Comparison of ENCODE assay signal across 17 mouse cellular contexts in genomic region chr10:69731341-69731740, GRCm38 (mm10).
DNase-seq lines count a peak whose midpoint lies in the region; ATAC-seq lines count a peak whose summit lies in the region.
"Had no signal": no experiment of that assay in that cellular context is flagged by ENCODE, and none has a peak within 500 bp of the region (broad histone marks: within the 10 kb centered on the region; RNA-seq: fewer than 3 reads in every experiment).

No protein-coding gene starts in this region.

- peaks cover 36% of the 10 kb centered on the region for H3K4me1 ChIP-seq in forebrain, embryonic 15.5 days
- peaks cover 13% of the 10 kb centered on the region for H3K4me1 ChIP-seq in forebrain, embryonic 12.5 days
- H3K4me1 ChIP-seq in midbrain, embryonic 13.5 days (replicated peaks), result peaks cover 32% of the 10 kb centered on the region
- peaks cover 8% of the 10 kb centered on the region for H3K4me1 ChIP-seq in midbrain, embryonic 10.5 days
- peaks cover 43% of the 10 kb centered on the region for H3K4me1 ChIP-seq in hindbrain, embryonic 14.5 days (replicated peaks; ENCODE audit: control insufficient read depth, insufficient read depth, low read length)
- H3K4me1 ChIP-seq in neural tube, embryonic 14.5 days (ENCODE audit: control insufficient read depth, insufficient read depth, low read length), result peaks cover 36% of the 10 kb centered on the region
- H3K4me1 ChIP-seq: heart, embryonic 10.5 days; intestine, embryonic 15.5 days had no signal

- peak overlapping the region; percentile 86 for H3K27ac ChIP-seq in forebrain, embryonic 15.5 days (replicated peaks)
- H3K27ac ChIP-seq in forebrain, embryonic 12.5 days, result no peak overlapping the region
- peak overlapping the region; percentile 19; the same call in 1 of the 2 replicates for H3K27ac ChIP-seq in midbrain, embryonic 13.5 days
- H3K27ac ChIP-seq in midbrain, embryonic 10.5 days (replicated peaks), result no peak overlapping the region
- H3K27ac ChIP-seq in hindbrain, embryonic 14.5 days, result peak overlapping the region; percentile 79
- H3K27ac ChIP-seq in neural tube, embryonic 14.5 days (ENCODE audit: low read depth, low read length), result peak overlapping the region; percentile 83
- H3K27ac ChIP-seq: heart, embryonic 10.5 days; intestine, embryonic 15.5 days; liver, embryonic 14.5 days had no signal

- H3K4me3 ChIP-seq in forebrain, embryonic 15.5 days, result no peak overlapping the region
- H3K4me3 ChIP-seq in forebrain, embryonic 12.5 days (replicated peaks), result no peak overlapping the region
- no peak overlapping the region for H3K4me3 ChIP-seq in midbrain, embryonic 13.5 days (replicated peaks)
- no peak overlapping the region for H3K4me3 ChIP-seq in midbrain, embryonic 10.5 days
- no peak overlapping the region for H3K4me3 ChIP-seq in hindbrain, embryonic 14.5 days (replicated peaks; ENCODE audit: low read length)
- H3K4me3 ChIP-seq in neural tube, embryonic 14.5 days (ENCODE audit: low read depth, low read length), result no peak overlapping the region
- H3K4me3 ChIP-seq: heart, embryonic 10.5 days; intestine, embryonic 15.5 days; limb, embryonic 12.5 days had no signal

- no peaks in the 10 kb centered on the region for H3K36me3 ChIP-seq in forebrain, embryonic 15.5 days
- H3K36me3 ChIP-seq in forebrain, embryonic 12.5 days (replicated peaks), result no peaks in the 10 kb centered on the region
- H3K36me3 ChIP-seq in midbrain, embryonic 13.5 days, result no peaks in the 10 kb centered on the region
- no peaks in the 10 kb centered on the region for H3K36me3 ChIP-seq in midbrain, embryonic 10.5 days
- H3K36me3 ChIP-seq in hindbrain, embryonic 14.5 days (replicated peaks; ENCODE audit: control insufficient read depth, insufficient read depth), result no peaks in the 10 kb centered on the region
- no peaks in the 10 kb centered on the region for H3K36me3 ChIP-seq in neural tube, embryonic 14.5 days (ENCODE audit: control insufficient read depth, insufficient read depth, low read length)
- H3K36me3 ChIP-seq: heart, embryonic 10.5 days; intestine, embryonic 15.5 days; limb, embryonic 12.5 days had no signal

- ATAC-seq in forebrain, embryonic 15.5 days (replicated peaks), result no peak
- no peak for ATAC-seq in forebrain, embryonic 12.5 days (ENCODE audit: low FRiP score)
- ATAC-seq in midbrain, embryonic 13.5 days, result no peak
- no peak for ATAC-seq in hindbrain, embryonic 14.5 days (ENCODE audit: low FRiP score)
- ATAC-seq in neural tube, embryonic 14.5 days (ENCODE audit: low read depth), result no peak
- ATAC-seq: intestine, embryonic 15.5 days had no signal

- no peak for DNase-seq in midbrain, embryonic 10.5 days (ENCODE audit: low spot score)
- DNase-seq in hindbrain, embryonic 14.5 days (ENCODE audit: low spot score), result no peak
- no peak for DNase-seq in lung, postnatal 4 days
- DNase-seq: adrenal gland, adult 8-10 months; B cell, adult 2 months; gastrocnemius, postnatal 25 days; heart, postnatal 14 days; right cerebral cortex, adult 18-20 months; thymus, adult 18-20 months had no signal

- H3K9ac ChIP-seq in forebrain, embryonic 15.5 days (replicated peaks), result no peak overlapping the region
- H3K9ac ChIP-seq in forebrain, embryonic 12.5 days, result no peak overlapping the region
- H3K9ac ChIP-seq in midbrain, embryonic 13.5 days (replicated peaks), result no peak overlapping the region
- H3K9ac ChIP-seq in hindbrain, embryonic 14.5 days, result no peak overlapping the region
- H3K9ac ChIP-seq in neural tube, embryonic 14.5 days (replicated peaks; ENCODE audit: low read depth, low read length), result no peak overlapping the region
- H3K9ac ChIP-seq: intestine, embryonic 15.5 days; limb, embryonic 12.5 days; liver, embryonic 14.5 days had no signal

- H3K27me3 ChIP-seq in forebrain, embryonic 15.5 days, result no peaks in the 10 kb centered on the region
- no peaks in the 10 kb centered on the region for H3K27me3 ChIP-seq in forebrain, embryonic 12.5 days
- H3K27me3 ChIP-seq in midbrain, embryonic 13.5 days, result no peaks in the 10 kb centered on the region
- no peaks in the 10 kb centered on the region for H3K27me3 ChIP-seq in midbrain, embryonic 10.5 days (ENCODE audit: low read depth, poor library complexity, severe bottlenecking)
- H3K27me3 ChIP-seq in hindbrain, embryonic 14.5 days (ENCODE audit: control insufficient read depth, insufficient read depth, low read length), result no peaks in the 10 kb centered on the region
- H3K27me3 ChIP-seq in neural tube, embryonic 14.5 days (ENCODE audit: control insufficient read depth, insufficient read depth, low read length), result no peaks in the 10 kb centered on the region
- H3K27me3 ChIP-seq: intestine, embryonic 15.5 days; limb, embryonic 12.5 days had no signal

- no peaks in the 10 kb centered on the region for H3K9me3 ChIP-seq in forebrain, embryonic 15.5 days
- H3K9me3 ChIP-seq in forebrain, embryonic 12.5 days, result no peaks in the 10 kb centered on the region
- no peaks in the 10 kb centered on the region for H3K9me3 ChIP-seq in midbrain, embryonic 13.5 days
- no peaks in the 10 kb centered on the region for H3K9me3 ChIP-seq in midbrain, embryonic 10.5 days (replicated peaks)
- H3K9me3 ChIP-seq in hindbrain, embryonic 14.5 days (ENCODE audit: control insufficient read depth, low read length), result no peaks in the 10 kb centered on the region
- H3K9me3 ChIP-seq in neural tube, embryonic 14.5 days (ENCODE audit: control insufficient read depth, low read length), result no peaks in the 10 kb centered on the region
- H3K9me3 ChIP-seq: heart, embryonic 10.5 days; intestine, embryonic 15.5 days; limb, embryonic 12.5 days had no signal

- WGBS in forebrain, embryonic 15.5 days, result 76% methylated on average over 5 of the region's 5 CpGs
- 87% methylated on average over 5 of the region's 5 CpGs for WGBS in forebrain, embryonic 12.5 days
- 80% methylated on average over 5 of the region's 5 CpGs for WGBS in midbrain, embryonic 13.5 days
- 89% methylated on average over 5 of the region's 5 CpGs for WGBS in midbrain, embryonic 10.5 days
- WGBS in hindbrain, embryonic 14.5 days, result 86% methylated on average over 5 of the region's 5 CpGs
- WGBS in neural tube, embryonic 14.5 days, result 68% methylated on average over 5 of the region's 5 CpGs

- no peak overlapping the region for H3K4me2 ChIP-seq in forebrain, embryonic 15.5 days (replicated peaks)
- no peak overlapping the region for H3K4me2 ChIP-seq in forebrain, embryonic 12.5 days
- H3K4me2 ChIP-seq in midbrain, embryonic 13.5 days (replicated peaks), result no peak overlapping the region
- no peak overlapping the region for H3K4me2 ChIP-seq in hindbrain, embryonic 14.5 days (replicated peaks)
- H3K4me2 ChIP-seq in neural tube, embryonic 14.5 days (ENCODE audit: low read depth, low read length), result no peak overlapping the region
- H3K4me2 ChIP-seq: intestine, embryonic 15.5 days had no signal

Comparison
In these comparisons a context has a peak if more than half of its experiments do, and no peak if none do; other contexts are left out.
1. H3K27ac ChIP-seq: peak in forebrain, embryonic 15.5 days (single experiment), midbrain, embryonic 13.5 days (single experiment), hindbrain, embryonic 14.5 days (single experiment) and neural tube, embryonic 14.5 days (single experiment); none in forebrain, embryonic 12.5 days (single experiment) and midbrain, embryonic 10.5 days (single experiment).